Mouse (Mus musculus) spleen, embryonic (tissue): Measurements from ENCODE around the gene Emc9.

Experiments used
- CTCF ChIA-PET: fragments of 350-600 bp; sonication (Branson Sonifier 250); formaldehyde crosslinking; loops from one replicate; lab custom pipeline; 2022; lab: Charles Lee

The Emc9 gene

GRCm38 (mm10) chr14:55584702-55585565 is at the start of gene Emc9:
TSS of gene Emc9 (minus strand) at chr14:55585302.
- CTCF ChIA-PET: interaction anchor here (0.5 to 1.0 kb wide), 2 partner anchors 24 to 94 kb away, joined by 3 to 7 read pairs; partner anchors contain the start of gene Carmil3

- CTCF ChIA-PET: interaction anchor here (0.6 kb wide), 1 partner anchor 113 kb away, joined by 3 read pairs; no protein-coding TSS in a partner anchor
Observed at GRCm38 (mm10) chr14:55629312-55629711, 44.2 kb upstream of the Emc9 start.

DNA sequence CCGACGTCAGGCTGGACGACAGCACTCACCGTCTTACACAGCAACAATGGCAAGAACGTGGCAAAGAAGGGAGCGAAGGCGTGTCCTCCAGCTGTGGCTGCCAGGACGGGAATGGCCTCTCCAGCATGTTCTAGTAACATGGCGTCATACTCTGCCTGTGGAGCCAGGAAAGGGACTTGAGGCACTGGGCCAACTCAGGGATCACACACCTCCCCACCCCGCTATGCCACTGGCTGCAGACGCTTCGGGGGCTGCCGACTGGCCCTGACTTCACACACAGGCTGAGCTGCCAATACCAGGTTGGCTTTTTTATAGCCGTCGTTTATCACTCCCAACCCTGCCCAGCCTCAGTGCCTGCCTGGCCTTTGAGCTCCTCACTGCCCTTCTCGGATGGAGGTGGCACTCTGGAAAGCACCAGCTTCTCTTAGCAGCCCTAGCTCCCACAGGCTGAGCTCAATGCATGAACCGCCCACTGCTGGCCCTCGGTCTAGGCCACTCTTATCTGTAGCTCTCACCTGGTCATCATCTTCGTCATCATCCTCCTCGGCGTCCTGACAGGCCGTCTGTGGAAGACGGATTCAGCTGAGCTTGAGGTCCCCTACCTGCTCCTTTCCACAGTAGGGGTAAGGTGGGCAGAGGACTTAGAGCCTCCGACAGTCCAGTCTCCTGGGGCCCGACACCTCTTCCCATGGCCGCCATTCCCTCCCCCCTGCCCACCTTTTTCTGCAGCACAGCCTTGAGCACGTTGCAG is 43.1 kb upstream of the Emc9 start:
- CTCF ChIA-PET: no interaction called here

DNA sequence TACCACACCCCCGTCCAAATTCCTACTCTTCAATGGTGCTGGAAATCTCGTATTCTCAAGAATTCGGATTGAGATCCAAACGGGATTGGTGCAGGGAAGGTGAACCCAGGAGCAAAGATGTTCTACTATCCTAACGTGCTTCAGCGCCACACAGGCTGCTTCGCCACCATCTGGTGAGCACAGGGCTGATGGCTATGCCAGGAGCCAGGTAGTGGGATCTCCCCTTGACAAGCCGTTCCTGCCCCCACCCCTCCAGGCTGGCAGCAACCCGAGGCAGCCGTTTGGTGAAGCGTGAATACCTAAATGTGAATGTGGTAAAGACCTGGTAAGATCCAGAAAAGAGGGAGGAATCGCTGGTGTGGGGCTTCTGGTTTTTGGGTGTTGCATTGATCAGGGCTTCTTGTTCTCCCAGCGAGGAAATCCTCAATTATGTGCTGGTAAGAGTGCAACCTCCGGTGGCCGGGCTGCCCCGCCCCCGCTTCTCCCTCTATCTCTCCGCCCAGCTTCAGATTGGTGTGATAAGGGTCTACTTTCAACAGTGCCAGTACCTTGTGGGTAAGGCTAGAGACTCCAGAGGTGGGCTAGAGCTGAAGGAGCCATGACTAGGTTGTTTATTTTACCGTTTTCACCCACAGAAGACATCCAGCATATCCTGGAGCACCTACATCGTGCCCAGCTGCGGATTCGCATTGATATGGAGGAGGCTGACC is 33.5 kb upstream of the Emc9 start:
- CTCF ChIA-PET: interaction anchor here (0.5 kb wide), 1 partner anchor 26 kb away, joined by 5 read pairs; no protein-coding TSS in a partner anchor

DNA sequence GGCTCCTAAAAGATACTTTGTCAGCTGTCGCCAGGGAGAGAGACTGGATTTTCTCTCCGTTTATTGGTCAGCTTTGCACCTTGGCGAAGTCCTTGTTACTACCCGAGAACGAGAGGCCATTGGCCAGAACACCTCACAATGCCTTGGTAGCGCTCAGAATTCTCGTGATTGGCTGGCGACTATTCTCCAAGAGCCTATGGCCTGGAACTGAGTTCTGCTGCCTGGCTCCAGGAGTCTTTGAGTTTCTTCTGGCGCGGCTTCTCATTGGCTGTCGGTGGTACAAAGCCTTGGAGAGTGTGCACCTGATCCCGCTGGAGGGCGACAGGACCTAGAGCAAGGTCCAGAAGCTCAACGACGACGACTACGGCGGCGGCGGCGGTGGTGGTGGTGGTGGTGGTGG is 32.7 kb upstream of the Emc9 start, which contains the start of gene Rec8:
Rec8 (plus strand) TSS at position 216 of the 400 bp plus-strand sequence.
- CTCF ChIA-PET: interaction anchor here (0.6 to 0.8 kb wide), 2 partner anchors 163 to 1064 kb away, joined by 3 to 12 read pairs; no protein-coding TSS in a partner anchor

DNA sequence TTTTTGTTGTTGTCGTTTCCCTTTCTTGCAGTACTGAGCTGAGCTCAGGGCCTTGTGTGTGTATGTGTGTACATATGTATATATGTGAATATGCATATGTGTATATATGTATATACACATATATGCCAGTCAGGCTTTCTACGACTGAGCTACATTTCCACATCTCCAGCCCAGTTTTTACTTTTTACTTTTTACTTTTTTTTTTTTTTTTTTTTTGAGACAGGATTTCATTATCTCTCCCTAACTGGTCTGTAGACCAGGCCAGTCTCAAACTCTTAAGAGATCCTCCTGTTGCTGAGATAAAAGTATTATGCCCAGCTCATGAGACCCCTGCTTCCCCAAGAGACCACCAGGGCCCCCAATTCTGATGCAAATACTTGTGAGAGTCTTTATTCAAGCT is 31.7 kb upstream of the Emc9 start:
- CTCF ChIA-PET: interaction anchor here (0.6 to 0.7 kb wide), 3 partner anchors 17 to 61 kb away, joined by 4 to 10 read pairs (median 5); no protein-coding TSS in a partner anchor

- CTCF ChIA-PET: no interaction called here
Observed at GRCm38 (mm10) chr14:55615876-55616275, 30.8 kb upstream of the Emc9 start.

GRCm38 (mm10) chr14:55614565-55615178 is 29.6 kb upstream of the Emc9 start:
- CTCF ChIA-PET: no interaction called here

DNA sequence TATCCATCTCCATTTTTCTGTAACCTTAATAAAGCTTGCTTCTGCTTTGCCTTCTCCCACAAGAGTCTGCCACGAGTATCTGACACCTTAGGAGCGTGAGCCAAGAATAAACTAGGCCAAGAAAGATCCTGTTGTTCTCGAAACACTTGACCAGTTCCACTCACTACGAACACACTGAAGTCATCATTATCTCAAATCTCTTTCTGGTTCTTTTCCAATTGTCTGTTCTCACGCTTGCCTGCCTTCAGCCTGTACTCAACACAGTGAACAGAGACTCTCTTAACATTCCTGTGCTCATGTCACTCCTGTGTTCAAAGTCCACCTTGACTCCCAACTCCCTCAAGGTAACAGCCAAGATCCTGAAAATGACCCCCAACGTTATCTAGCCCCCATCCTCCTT is 28.2 kb upstream of the Emc9 start:
- CTCF ChIA-PET: no interaction called here

- CTCF ChIA-PET: no interaction called here
Observed at GRCm38 (mm10) chr14:55608339-55608738, 23.2 kb upstream of the Emc9 start.

DNA sequence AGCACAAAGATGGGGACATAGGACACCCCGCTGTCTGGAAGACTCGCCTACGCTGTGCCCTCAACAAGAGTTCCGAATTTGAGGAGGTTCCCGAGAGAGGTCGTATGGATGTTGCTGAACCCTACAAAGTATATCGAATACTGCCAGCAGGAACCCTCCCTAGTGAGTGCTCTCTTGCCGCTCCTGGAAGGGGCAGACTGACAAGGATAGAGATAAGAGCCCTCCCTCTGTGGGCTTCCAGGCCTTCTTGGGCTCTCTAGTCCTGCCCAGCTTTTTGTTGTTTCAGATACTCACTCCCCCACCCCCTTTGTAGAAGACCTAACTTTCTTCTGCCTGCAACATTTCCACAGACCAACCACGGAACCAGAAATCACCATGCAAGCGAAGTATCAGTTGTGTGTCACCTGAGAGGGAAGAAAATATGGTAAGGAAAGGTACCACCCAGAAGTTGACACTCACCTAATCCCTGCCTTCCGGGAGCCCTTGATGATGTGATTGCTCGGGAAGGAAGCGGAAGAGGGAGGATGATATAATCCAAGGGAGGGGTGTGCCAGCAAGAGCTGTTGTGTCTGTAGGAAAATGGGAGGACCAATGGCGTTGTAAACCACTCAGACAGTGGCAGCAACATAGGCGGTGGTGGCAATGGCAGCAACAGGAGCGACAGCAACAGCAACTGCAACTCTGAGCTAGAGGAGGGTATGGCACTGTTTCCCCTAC is 20.8 kb upstream of the Emc9 start:
- CTCF ChIA-PET: interaction anchor here (0.5 to 0.7 kb wide), 2 partner anchors 54 to 59 kb away, joined by 3 to 8 read pairs; partner anchors contain the start of gene Mdp1

- CTCF ChIA-PET: interaction anchor here (0.8 kb wide), 1 partner anchor 419 kb away, joined by 3 read pairs; no protein-coding TSS in a partner anchor
Observed at GRCm38 (mm10) chr14:55604823-55605222, 19.7 kb upstream of the Emc9 start.

- CTCF ChIA-PET: interaction anchor here (0.8 kb wide), 1 partner anchor 418 kb away, joined by 3 read pairs; no protein-coding TSS in a partner anchor
Observed at GRCm38 (mm10) chr14:55603633-55604576, 18.8 kb upstream of the Emc9 start.

GRCm38 (mm10) chr14:55603271-55603632 is 18.1 kb upstream of the Emc9 start, which contains the start of gene Irf9:
TSS of gene Irf9 (plus strand) at chr14:55603571.
- CTCF ChIA-PET: no interaction called here

- CTCF ChIA-PET: no interaction called here
Observed at GRCm38 (mm10) chr14:55598521-55599390, 13.7 kb upstream of the Emc9 start.

DNA sequence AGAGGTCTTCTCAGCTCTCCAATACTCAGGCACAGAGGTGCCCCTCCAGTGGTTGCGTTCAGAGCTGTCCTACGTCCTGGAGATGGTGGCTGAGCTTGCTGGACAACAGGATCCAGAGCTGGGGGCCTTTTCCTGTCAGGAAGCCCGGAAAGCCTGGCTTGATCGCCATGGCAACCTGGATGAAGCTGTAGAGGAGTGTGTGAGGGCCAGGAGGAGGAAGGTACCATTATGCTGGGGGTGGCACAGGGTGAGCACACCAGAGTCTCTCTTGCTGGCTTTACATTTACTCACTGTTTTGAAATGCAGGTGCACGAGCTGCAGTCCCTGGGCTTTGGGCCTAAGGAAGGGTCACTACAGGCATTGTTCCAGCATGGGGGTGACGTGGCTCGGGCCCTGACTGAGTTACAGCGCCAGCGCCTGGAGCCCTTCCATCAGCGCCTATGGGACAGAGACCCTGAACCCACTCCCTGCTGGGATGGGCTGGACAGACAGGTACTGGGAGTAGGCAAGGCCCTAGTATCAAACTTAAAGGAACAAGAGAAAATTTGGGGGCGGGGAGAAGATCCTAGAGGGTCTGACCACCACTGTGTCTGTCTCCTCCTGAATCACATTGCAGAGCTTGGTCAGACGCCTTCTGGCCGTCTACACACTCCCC is 11.1 kb upstream of the Emc9 start:
- CTCF ChIA-PET: no interaction called here

DNA sequence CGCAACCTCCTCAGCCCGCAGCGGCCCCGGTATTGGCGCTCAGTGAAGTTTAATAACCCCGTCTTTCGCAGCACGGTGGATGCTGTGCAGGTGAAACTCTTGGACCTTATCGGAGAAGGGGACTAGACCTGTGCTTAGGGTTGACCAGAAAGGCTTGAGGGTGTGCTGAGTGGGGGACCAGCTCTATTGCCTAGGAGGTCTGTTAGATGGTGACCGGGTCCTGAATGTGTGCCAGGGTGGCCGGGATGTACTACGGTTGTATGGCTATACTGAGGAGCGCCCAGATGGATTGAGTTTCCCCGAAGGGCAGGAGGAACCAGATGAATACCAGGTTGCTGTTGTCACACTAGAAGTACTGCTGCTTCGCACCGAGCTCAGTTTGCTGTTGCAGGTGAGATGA is 7.1 kb upstream of the Emc9 start:
- CTCF ChIA-PET: no interaction called here
